Mouse (Mus musculus): Measurements from ENCODE around the gene Oscp1. TPM values are rescaled to one million over a fixed set of nuclear protein-coding genes. Genes with fewer than 3 reads are reported as not detected.
"Not testable (repeated sequence)": the region's sequence is repeated elsewhere in the genome, so short reads cannot be mapped to it uniquely, and the experiment has no call there.

Oscp1 gene
- total and polyA plus RNA-seq, 2 experiments from 2014 or later, result 1.4 to 4.2 TPM

GRCm38 (mm10) chr4:126084382-126084781, 26.0 kb downstream of the Oscp1 start:
- TF ChIP-seq CTCF (IDR thresholded peaks at IDR 0.05; ENCODE audit: low read depth), result no peak
- no peak for TF ChIP-seq EP300 (IDR thresholded peaks at IDR 0.05; ENCODE audit: low read depth)
- Histone ChIP-seq H3K4me1 (ENCODE audit: control insufficient read depth, insufficient read depth) (no peaks in the 10 kb centered on the region), H3K9ac (replicated peaks; ENCODE audit: low read depth, low read length) (no peak overlapping the region), H3K4me3 (ENCODE audit: low read depth, low read length) (no peak overlapping the region), H3K4me2 (ENCODE audit: low read depth, low read length) (no peak overlapping the region), H3K27ac (ENCODE audit: low read depth) (no peak overlapping the region), H3K9me3 (replicated peaks; ENCODE audit: control insufficient read depth, low read length) (no peaks in the 10 kb centered on the region), H3K27me3 (ENCODE audit: control insufficient read depth, insufficient read depth, low read length) (no peaks in the 10 kb centered on the region), H3K36me3 (replicated peaks; ENCODE audit: control insufficient read depth, insufficient read depth, low read length) (no peaks in the 10 kb centered on the region)
- DNase-seq (ENCODE audit: low spot score), result no peak
- WGBS, result 65% methylated on average over 8 of the region's 8 CpGs
- ATAC-seq (ENCODE audit: insufficient read depth, low read depth), result no peak

GRCm38 (mm10) chr4:126085996-126086576, 27.7 kb downstream of the Oscp1 start:
- Histone ChIP-seq H3K36me3 (replicated peaks; ENCODE audit: control insufficient read depth, insufficient read depth, low read length) (no peaks in the 10 kb centered on the region), H3K4me2 (ENCODE audit: low read depth, low read length) (no peak overlapping the region), H3K27ac (ENCODE audit: low read depth) (no peak overlapping the region), H3K9ac (replicated peaks; ENCODE audit: low read depth, low read length) (no peak overlapping the region), H3K4me3 (ENCODE audit: low read depth, low read length) (no peak overlapping the region), H3K4me1 (ENCODE audit: control insufficient read depth, insufficient read depth) (no peaks in the 10 kb centered on the region), H3K27me3 (ENCODE audit: control insufficient read depth, insufficient read depth, low read length) (no peaks in the 10 kb centered on the region), H3K9me3 (replicated peaks; ENCODE audit: control insufficient read depth, low read length) (no peaks in the 10 kb centered on the region)
- TF ChIP-seq CTCF (IDR thresholded peaks at IDR 0.05; ENCODE audit: low read depth) (peak; percentile 95), EP300 (IDR thresholded peaks at IDR 0.05; ENCODE audit: low read depth) (no peak)
- DNase-seq (ENCODE audit: low spot score) (peak; percentile 78), ATAC-seq (ENCODE audit: insufficient read depth, low read depth) (peak; percentile 87)
- 21% methylated on average over 7 of the region's 7 CpGs for WGBS

GRCm38 (mm10) chr4:126090101-126090847, 31.9 kb downstream of the Oscp1 start:
- WGBS, result 69% methylated on average over 7 of the region's 7 CpGs

GRCm38 (mm10) chr4:126090848-126091124, 32.4 kb downstream of the Oscp1 start:
- TF ChIP-seq CTCF (IDR thresholded peaks at IDR 0.05; ENCODE audit: low read depth), result no peak
- TF ChIP-seq EP300 (IDR thresholded peaks at IDR 0.05; ENCODE audit: low read depth), result no peak
- WGBS, result 65% methylated on average over 4 of the region's 4 CpGs

More at GRCm38 (mm10) chr4:126090101-126090847, 31.9 kb downstream of the Oscp1 start:
- Histone ChIP-seq H3K27ac (ENCODE audit: low read depth) (peak overlapping the region; percentile 32; the same call in 1 of the 2 replicates), H3K9ac (replicated peaks; ENCODE audit: low read depth, low read length) (no peak overlapping the region), H3K27me3 (ENCODE audit: control insufficient read depth, insufficient read depth, low read length) (no peaks in the 10 kb centered on the region), H3K4me1 (ENCODE audit: control insufficient read depth, insufficient read depth) (no peaks in the 10 kb centered on the region), H3K36me3 (replicated peaks; ENCODE audit: control insufficient read depth, insufficient read depth, low read length) (no peaks in the 10 kb centered on the region), H3K9me3 (replicated peaks; ENCODE audit: control insufficient read depth, low read length) (no peaks in the 10 kb centered on the region), H3K4me3 (ENCODE audit: low read depth, low read length) (no peak overlapping the region), H3K4me2 (ENCODE audit: low read depth, low read length) (no peak overlapping the region)
- no peak for ATAC-seq (ENCODE audit: insufficient read depth, low read depth)
- DNase-seq (ENCODE audit: low spot score), result no peak
- TF ChIP-seq CTCF (IDR thresholded peaks at IDR 0.05; ENCODE audit: low read depth) (no peak), EP300 (IDR thresholded peaks at IDR 0.05; ENCODE audit: low read depth) (no peak)

GRCm38 (mm10) chr4:126091873-126092272, 33.5 kb downstream of the Oscp1 start:
- no peak overlapping the region for H3K27ac ChIP-seq (ENCODE audit: low read depth)
- DNase-seq (ENCODE audit: low spot score), result no peak
- TF ChIP-seq EP300 (IDR thresholded peaks at IDR 0.05; ENCODE audit: low read depth), result no peak
- TF ChIP-seq CTCF (IDR thresholded peaks at IDR 0.05; ENCODE audit: low read depth), result no peak
- no peaks in the 10 kb centered on the region for H3K36me3 ChIP-seq (replicated peaks; ENCODE audit: control insufficient read depth, insufficient read depth, low read length)
- H3K27me3 ChIP-seq (ENCODE audit: control insufficient read depth, insufficient read depth, low read length), result no peaks in the 10 kb centered on the region
- no peak overlapping the region for H3K9ac ChIP-seq (replicated peaks; ENCODE audit: low read depth, low read length)
- H3K9me3 ChIP-seq (replicated peaks; ENCODE audit: control insufficient read depth, low read length), result no peaks in the 10 kb centered on the region
- H3K4me2 ChIP-seq (ENCODE audit: low read depth, low read length), result no peak overlapping the region
- no peak for ATAC-seq (ENCODE audit: insufficient read depth, low read depth)
- peaks cover under 1% of the 10 kb centered on the region; the same call in 1 of the 2 replicates for H3K4me1 ChIP-seq (ENCODE audit: control insufficient read depth, insufficient read depth)
- no peak overlapping the region for H3K4me3 ChIP-seq (ENCODE audit: low read depth, low read length)
- 75% methylated on average over 8 of the region's 8 CpGs for WGBS

More at GRCm38 (mm10) chr4:126090848-126091124, 32.4 kb downstream of the Oscp1 start:
- no peak overlapping the region for H3K4me2 ChIP-seq (ENCODE audit: low read depth, low read length)
- H3K27me3 ChIP-seq (ENCODE audit: control insufficient read depth, insufficient read depth, low read length), result no peaks in the 10 kb centered on the region
- H3K9me3 ChIP-seq (replicated peaks; ENCODE audit: control insufficient read depth, low read length), result no peaks in the 10 kb centered on the region
- no peaks in the 10 kb centered on the region for H3K4me1 ChIP-seq (ENCODE audit: control insufficient read depth, insufficient read depth)
- H3K4me3 ChIP-seq (ENCODE audit: low read depth, low read length), result no peak overlapping the region
- H3K36me3 ChIP-seq (replicated peaks; ENCODE audit: control insufficient read depth, insufficient read depth, low read length), result no peaks in the 10 kb centered on the region
- H3K9ac ChIP-seq (replicated peaks; ENCODE audit: low read depth, low read length), result no peak overlapping the region
- no peak overlapping the region; the same call in 1 of the 2 replicates for H3K27ac ChIP-seq (ENCODE audit: low read depth)
- ATAC-seq (ENCODE audit: insufficient read depth, low read depth), result no peak
- DNase-seq (ENCODE audit: low spot score), result no peak

- H3K27ac ChIP-seq (ENCODE audit: low read depth), result 0 out of 2 replicates have a peak overlapping the region, but pooled peaks have one; percentile 63
- peak overlapping the region; percentile 61; the same call in 1 of the 2 replicates for H3K4me3 ChIP-seq (ENCODE audit: low read depth, low read length)
- 56% methylated on average over 14 of the region's 14 CpGs for WGBS
Observed at GRCm38 (mm10) chr4:126095622-126096430, 37.5 kb downstream of the Oscp1 start.

More at GRCm38 (mm10) chr4:126095622-126096430, 37.5 kb downstream of the Oscp1 start:
- H3K9me3 ChIP-seq (replicated peaks; ENCODE audit: control insufficient read depth, low read length); ATAC-seq (ENCODE audit: insufficient read depth, low read depth); H3K27me3 ChIP-seq (ENCODE audit: control insufficient read depth, insufficient read depth, low read length); DNase-seq (ENCODE audit: low spot score); H3K9ac ChIP-seq (replicated peaks; ENCODE audit: low read depth, low read length): not testable (repeated sequence)
- Histone ChIP-seq H3K4me1 (ENCODE audit: control insufficient read depth, insufficient read depth) (peaks cover 24% of the 10 kb centered on the region; the same call in 1 of the 2 replicates), H3K36me3 (replicated peaks; ENCODE audit: control insufficient read depth, insufficient read depth, low read length) (peaks cover 10% of the 10 kb centered on the region; the same call in 1 of the 2 replicates), H3K4me2 (ENCODE audit: low read depth, low read length) (peak overlapping the region; percentile 75; the same call in 1 of the 2 replicates)
